Mouse (Mus musculus) skeletal muscle tissue, adult 2 months (tissue): ENCODE measurements around the gene Pnpla5.
"Not testable (repeated sequence)": the region's sequence is repeated elsewhere in the genome, so short reads cannot be mapped to it uniquely, and the experiment has no call there.

Experiments used
- DNase-seq: peaks from one replicate; pipeline ENCODE4 v3.0.0-alpha.2; 2012; ENCODE audit warnings: low read depth, low spot score

Gene Pnpla5

DNA sequence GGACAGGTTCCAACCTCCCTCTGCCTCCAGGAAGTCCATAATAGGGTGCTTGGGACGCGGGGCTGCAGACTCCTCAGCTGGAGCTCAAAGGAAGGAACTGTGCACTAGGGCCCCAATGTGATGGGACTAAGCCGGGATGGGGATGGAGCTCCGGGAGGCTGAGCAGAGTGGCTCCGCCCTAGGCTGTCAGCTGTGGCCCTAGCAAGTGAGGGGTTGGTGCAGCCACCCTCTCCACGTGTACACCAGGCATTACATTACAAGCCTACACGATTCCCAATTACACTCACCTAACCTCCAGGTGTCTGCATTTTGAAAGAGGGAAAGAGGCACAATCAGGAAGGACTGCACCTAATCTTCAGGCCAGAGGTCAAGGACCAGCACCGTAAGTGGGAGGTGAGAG, at the start of gene Pnpla5:
TSS of gene Pnpla5 (minus strand) at position 101 of the 400 bp plus-strand sequence.
- no peak for DNase-seq

DNA sequence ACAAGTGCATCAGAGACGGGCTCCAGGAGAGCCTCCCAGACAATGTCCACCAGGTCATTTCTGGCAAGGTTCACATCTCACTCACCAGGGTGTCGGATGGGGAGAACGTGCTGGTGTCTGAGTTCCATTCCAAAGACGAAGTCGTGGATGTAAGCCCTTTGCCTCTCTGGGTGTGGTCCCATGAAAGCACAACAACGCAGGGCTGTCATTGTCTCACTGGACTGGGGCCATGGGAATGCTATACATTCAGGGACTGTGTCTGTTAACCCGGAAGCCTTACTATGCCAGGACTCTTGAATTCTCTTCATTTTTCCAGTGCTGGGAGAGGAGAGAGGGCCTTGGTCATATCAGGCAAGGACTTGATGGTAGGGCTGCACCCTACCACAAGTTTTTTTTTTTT, 48.2 kb upstream of the Pnpla5 start:
- DNase-seq: no peak

DNA sequence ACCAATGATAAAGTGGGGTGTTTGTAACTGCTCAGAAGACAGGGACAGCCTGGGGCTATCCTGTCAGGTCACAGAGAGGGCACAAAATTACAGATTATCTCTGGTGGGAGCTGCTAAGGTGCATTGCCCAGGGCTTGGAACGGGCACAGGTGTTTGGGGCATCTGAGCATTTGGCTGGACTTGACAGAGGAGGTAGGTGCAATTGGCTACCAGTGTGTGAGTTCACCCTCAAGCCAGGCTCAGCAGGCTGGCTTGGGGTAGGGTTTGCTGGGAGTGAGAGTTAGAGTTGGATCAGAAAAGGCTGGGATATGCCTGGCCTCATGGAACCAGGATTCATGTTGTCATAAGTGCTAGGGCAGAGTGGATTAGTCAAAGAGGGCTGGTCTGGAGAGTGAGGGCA, 46.5 kb upstream of the Pnpla5 start:
- no peak for DNase-seq

DNA sequence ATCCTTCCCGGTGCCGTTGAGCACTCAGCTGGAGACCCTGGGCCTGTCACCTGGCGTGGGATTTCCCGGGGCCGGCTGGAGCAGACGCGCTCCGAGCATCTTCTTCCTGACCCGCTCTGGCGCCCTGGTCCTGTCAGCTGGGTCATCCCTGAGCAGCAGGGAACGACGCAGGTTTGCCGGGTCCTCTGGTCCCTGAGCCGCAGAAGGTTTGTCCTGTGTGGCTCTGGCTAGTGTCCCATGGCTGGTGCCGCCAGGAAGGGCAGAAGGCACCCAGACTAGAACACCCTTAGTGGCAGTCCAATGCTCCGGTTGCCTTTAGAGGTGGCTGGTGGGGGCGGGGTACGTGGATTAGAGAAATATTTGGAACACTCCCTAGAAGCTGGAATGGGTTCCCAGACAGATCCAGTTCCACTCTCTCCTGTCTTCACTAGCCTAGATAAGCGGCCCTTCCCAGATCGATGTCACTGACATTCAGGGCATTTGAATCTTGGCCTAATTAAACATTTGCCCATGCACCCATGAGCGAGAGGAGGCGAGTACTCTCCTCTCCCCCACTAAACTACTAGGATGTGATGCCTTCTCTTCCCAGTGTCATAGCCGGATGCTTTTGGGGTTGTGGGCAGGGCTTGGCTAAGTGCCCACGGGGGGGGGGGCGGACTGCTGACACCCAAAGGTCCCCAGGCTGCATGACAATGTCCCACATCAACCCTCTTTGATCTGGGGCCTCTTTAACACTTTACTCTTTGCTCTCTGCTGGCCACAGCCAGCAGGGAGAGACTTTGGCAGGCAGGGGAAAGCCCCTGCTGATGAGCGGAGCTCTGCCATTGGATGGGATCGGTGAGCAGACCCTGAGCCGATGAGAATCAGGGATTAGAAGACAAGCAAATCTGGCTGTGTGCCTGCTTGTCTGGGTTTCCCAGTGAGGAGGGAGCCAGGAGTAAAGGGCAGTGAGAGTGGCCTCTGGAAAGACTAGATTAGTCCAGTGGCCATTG, 45.5 kb upstream of the Pnpla5 start:
- no peak for DNase-seq

DNA sequence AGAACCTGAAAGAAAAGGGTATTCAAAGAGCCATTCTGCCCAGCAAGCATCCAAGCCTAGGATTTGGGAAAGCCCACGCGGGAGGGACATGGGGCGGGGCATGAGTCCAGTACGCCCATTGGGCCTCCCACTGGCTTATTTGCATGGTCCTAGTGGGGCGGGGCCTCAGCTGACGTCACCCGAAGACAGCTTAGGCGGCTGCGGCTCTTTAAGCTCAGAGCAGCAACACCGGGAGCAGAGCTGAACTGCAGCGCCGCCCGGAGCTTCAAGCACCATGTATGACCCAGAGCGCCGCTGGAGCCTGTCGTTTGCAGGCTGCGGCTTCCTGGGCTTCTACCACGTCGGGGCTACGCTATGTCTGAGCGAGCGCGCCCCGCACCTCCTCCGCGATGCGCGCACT, 44.6 kb upstream of the Pnpla5 start, which contains the start of gene Pnpla3:
TSS of gene Pnpla3 (plus strand) at position 238 of the 400 bp plus-strand sequence.
- peak; percentile 91 for DNase-seq

DNA sequence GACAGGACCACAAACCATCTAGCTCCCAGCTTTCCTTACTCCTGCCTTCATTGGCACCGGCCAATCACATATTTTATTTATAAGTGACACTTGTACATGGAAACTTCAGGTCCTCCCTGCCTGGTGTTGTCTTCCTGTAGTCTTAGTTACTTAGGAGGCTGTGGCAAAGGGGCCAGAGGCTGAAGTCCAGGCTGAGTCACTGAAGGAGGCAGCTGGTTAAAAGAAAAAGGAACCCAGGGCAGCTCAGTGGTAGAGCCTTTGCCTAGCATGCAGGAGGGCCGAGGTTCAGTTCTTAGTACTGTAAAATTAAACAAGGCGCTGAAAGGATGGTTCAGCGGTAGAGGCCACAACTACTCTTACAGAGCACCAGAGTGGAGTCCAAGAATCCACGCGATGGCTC, 43.8 kb upstream of the Pnpla5 start:
- DNase-seq: no peak

DNA sequence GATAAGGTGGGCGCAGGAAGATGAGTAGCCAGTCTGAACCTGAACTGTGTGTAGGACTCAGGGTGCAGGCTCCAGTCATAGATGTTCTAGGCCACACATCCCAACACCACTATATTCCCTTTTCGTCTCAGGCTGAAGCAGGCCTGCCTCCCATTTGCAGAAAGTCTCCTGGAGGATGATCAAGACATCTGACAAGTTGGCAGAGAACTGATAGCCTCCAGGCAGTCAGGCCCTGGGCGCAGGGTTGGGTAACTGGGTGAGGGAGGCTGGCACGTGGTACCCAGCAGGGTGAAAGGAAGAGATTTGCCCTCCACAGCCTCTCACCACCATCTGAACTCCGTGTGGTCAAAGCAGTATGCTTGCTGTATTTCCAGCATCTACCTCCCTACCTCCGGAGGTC, 38.9 kb upstream of the Pnpla5 start:
- no peak for DNase-seq

DNA sequence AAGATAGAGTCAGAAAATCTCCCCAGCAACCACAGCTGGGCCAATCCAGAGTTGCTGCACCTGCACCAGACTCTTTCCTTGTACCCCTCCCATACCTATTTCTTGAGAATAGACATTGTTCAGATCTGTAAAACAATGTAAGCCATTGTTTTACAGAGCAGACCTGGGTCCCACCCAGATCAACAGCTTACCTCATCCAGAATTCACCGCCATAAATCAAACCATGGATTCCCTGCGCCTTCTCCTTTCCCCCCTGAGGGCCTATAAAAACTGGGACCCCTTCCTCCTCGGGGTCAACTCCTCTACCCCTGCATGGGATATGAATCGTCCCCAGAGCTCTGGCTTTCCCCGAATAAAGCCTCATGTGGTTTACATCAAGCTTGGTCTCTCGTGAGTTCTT, 34.6 kb upstream of the Pnpla5 start:
- not testable (repeated sequence) for DNase-seq

DNA sequence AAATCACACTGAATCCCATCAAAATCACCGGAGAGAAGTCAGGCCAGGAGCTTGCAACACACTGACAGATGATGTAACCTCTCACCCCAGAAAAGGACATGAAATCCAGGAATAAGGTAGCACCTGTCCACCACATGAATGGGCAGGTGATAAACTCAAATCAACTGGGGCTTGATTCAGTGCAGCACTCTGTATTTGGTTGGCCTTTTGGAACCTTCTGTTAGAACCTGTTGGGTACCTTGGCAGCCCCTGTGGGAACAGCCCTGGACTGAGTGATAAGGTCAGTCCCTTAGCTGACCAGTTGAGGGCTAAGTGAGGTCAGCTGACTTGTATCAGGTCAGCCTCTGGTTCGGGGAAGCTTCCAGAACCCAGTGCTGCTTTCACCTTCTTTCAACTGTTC, 33.2 kb upstream of the Pnpla5 start:
- no peak for DNase-seq

DNA sequence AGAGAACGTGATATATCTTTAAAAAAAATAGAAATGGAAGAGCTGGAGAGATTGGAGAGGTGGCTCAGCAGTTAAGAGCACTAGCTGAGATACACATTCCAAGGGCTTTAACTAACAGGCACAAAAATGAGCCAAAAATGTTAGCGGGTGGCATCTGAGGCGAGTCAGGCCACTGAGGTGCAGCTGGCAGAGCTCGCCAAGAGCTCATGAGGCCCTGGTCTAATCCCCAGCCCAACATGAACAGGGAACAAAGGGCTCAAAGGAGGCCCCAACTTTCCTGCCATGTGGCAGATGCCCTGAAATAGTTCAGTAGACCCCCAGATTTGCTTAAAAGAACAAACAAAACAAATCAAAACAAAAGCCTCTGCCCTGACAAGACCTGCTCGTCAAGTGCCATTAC, 18.0 kb upstream of the Pnpla5 start:
- DNase-seq: no peak

DNA sequence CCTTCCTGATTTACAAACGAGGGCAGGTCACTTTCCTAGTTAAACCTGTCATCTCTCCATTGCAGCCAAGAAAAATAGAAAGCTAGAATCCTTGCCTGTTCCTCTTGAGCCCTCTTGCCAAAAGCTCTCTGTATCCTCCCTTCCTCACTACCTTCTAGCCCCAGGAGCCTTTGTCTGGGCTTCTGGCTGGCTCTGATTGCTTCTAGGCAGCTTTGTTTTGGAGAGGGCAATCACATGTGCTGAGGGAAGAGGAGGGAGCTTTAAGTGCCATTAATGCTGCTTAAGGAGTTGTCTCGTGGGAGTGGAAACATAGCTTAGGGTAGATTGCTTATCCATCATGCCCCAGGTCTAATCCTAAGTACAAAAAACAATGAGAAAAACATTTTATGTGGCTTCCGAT, 17.1 kb upstream of the Pnpla5 start:
- DNase-seq: no peak

DNA sequence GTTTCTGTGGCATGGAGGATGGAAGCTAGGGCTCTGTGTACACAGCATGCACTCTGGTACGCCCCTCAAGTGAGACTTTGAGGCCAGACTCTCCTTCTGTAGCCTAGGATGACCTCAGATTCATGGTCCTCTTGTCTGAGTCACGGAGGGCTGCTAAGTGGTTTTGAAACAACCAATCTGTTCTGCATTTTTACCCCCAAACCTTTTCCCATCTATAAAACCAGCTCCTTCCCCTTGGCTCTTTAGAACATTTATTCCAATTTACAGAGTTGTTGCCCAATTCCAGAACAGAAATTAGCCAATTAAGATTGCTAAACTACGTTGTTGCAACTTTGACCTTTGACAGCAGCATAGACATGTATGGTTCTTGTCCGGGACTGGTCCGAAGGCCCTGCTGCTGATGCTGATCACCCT, 16.6 kb upstream of the Pnpla5 start:
- DNase-seq: no peak

DNA sequence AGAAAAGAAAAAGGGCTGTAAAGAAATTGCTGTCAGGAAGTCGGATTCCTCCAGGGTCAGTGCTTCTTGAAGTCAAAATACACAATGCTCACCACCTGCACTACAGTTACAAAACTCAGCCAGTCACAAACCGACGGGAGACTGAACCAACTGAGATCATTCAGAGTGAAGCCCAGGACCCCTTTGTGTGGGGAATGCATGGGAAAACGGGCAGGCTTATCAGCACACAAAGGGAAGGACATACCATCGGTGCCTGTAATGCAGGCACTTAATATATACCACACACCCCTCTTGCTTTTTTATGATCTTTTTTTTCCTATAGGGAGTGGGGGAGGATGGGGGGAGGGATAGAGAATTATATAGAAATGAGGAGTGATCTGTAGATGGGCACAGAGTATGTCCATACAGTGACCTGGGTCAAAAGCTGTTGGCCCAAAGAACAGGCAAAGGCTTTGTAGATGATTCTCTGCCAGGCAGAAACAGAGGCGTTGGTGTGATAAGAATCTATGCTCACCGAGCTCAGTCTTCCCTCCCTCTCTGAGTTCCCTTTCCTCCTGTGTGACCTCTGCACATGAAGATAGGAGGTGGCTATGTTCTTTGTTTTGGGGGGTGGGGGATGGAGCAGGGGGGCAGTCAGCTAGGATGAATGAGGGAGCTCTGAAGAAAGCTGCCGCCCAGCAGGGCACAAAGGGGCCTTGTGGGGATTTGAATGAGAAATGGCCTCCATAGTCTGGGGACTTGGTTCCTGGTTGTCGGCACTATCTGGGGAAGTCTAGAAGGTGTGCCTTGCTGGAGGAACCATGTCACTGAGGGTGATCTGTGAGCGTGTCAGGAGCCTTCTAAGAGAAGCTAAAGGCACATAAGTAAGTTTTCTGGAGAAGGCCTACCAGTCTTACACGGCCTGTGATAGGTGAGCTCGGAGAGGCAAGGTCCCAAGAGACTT, 13.8 kb upstream of the Pnpla5 start:
- no peak for DNase-seq

DNA sequence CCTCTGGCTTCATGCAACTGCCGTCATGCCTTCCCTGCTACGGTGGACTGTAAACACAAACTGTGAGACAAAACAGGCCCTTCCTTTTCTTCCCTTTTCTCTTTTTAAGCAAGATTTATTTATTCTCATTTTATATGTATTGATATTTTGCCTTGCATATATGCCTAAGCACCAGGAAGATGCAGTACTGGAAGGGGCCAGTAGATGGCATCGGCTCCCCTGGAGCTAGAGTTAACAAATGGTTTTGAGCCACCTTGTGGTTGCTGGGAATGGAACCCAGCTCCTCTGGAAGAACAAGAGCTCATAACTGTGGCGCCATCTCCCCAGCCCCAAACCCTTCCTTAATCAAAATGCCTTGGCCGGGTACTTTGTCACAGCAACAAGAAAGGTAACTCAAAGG, 12.5 kb upstream of the Pnpla5 start:
- DNase-seq: no peak

DNA sequence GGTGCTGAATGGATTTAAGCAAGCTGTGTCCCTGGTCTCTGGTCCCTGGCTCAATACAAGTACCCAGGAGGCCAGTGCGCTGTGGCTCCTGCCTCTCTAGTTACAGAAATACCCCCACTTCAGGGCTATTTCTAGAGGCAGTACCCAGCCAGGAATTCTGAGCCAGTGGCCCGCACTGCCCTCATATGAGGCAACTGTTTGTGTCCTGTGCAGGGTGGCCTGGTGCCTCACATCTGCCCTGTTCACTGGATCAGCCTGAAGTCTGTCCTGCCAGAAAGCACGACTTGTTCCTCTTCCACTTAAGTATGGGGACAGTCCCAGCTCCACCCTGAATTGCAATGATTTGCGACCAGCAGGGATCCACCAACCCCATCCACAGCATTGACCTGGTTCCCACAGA, 10.5 kb upstream of the Pnpla5 start:
- DNase-seq: peak; percentile 85

DNA sequence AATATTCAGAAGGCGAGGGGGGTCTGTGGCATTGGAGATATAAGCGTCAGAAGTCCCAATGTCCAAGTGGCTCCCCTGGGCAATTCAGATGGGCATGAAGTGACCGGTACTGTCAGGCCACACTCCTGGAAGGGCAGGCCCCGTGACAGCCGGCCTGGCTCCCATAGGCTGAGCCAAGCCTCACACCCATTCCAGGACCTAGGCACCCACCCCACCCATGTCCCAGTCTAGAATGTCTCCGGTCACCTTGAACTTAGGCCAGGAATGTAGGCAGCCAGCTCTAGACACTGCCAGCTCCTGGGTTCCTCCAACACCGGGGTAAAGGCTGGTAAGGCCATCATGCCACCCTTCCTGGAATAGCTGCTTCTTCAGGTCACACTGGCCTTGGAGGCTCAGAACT, 9.0 kb upstream of the Pnpla5 start:
- DNase-seq: peak; percentile 92

DNA sequence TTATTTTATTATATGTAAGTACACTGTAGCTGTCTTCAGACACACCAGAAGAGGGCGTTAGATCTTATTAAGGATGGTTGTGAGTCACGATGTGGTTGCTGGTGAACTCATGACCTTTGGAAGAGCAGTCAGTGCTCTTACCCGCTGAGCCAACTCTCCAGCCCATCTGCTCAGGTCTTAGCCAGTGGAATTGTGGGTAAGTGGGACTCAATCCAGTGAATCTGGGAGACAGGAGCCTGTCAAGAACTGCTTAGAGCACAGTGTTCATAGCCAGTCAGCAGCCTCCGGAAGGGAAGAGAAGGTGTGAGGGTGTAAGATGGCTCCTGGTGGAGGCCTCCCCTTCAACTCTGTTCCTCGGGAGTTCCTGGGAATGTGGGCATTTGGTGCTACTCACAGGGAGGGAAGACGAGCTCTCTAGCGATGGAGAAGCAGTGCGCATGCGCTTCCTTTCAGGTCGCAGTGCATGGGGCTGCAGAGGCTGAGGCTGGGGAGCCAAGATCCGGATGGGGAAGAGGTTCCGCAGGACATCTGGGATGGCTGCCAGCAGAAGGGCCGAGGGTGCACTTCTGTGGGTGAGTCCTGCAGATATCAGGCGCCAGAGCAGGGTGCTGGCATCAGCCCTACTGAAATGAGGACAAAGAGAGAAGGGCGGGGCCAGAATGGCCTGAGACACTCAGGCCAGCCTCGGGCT, 8.3 kb upstream of the Pnpla5 start:
- DNase-seq: peak; percentile 71

DNA sequence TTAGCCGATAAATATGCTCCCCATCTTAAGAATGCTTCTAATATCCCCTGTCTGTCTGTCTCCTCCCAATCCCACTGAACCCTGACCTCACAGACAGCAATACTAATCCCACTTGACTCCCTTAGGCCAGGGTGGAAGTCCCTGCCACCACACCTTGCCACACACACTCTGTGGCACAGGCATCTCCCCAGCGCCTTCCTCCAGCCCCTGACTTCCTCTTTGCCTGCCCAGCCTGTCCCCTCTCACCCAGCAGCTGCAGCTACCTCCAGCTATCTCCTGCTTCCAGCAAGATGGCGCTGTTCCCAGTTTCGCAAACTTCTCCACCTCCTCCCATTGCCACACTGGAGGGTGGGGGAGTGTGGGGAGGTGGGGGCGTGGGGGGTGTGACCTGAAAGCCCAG, 3.9 kb upstream of the Pnpla5 start:
- no peak for DNase-seq

DNA sequence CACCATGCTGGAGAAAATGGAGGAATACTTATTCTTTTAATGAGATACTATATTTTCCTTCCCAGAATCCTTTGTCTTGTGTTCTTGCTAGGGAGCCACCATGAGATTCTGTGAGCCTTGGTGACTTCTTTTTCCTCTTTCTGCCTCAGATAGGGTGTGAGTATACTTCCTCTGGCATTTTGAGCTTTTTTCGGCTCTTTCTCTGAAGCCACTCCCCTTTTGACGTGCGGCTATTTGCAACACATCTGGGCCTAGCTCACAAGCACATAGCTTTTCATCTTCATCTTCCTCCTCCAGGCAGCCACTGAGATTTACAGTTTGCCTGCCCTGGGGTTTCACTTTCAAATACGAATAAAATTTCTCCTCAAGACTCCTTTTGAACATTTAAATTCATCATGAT, 3.5 kb upstream of the Pnpla5 start:
- no peak for DNase-seq

DNA sequence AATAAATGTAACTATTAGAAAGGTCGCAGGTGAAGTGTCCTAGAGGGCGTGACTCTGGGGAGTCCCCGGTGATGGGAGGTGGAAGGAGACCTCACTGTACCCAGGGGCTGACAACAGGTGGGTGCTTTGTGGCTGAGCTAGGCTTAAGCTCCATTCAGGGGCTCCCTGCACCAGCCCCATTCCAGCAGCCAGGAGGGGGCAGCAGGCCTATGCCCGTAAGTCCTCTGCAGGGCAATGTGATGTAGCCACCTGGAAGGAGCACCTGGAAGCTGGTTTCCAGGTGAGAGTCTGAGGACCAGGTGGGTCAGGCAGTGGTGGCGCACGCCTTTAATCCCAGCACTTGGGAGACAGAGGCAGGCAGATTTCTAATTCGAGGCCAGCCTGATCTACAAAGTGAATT, 1.1 kb upstream of the Pnpla5 start:
- DNase-seq: no peak

DNA sequence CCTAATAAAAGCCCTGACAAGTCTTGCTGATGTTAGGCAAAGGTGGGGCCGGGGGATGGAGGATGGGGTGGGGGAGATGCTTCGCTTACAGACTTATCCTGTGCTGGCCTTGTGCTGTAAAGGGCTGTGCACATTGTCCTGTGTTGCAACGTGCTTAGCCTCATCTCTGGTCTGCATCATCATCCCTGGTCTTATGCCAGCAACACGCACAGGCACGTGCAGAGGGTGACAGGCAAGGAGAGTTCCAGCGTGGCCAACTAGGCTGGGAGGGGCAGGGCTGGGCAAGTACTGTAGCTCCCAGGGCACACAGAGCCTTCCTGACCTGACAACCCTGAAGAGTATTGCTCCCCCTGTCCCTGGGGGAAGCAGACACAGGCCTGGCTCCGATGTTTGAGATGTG, 1.9 kb downstream of the Pnpla5 start:
- DNase-seq: no peak

DNA sequence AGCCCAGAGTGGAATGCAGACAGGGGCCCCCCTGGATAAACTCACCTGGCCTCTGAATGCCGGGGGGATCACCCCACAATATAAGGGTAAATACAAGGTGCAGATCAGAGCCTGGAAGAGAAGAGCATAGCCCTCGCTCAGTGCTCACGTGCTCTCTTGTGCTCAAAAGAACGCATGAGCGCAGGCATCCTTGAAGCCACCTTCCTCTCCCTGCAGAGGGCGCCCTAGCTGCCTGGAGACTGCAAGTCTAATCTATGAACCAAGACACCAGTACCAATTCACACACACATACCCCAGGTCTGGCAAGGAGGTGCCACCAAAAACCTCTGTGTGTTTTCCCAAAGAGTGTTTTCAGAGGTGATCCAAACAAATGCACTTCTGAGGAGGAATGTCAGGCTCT, 2.4 kb downstream of the Pnpla5 start:
- DNase-seq: peak; percentile 19
